Mouse (Mus musculus) kidney, adult 11 months (tissue): Measurements from ENCODE around the gene Lrp11.
A peak's percentile ranks its signal among the peaks of the same experiment; 100 is the strongest.
"Not testable (repeated sequence)": the region's sequence is repeated elsewhere in the genome, so short reads cannot be mapped to it uniquely, and the experiment has no call there.

Source experiments
- DNase-seq: peaks from one replicate; pipeline ENCODE4 v3.0.0; 2022

The Lrp11 gene

GRCm38 (mm10) chr10:7589592-7590233, at the start of gene Lrp11:
Gene Lrp11, plus strand, starts transcription at chr10:7589800.
- peak; percentile 87 for DNase-seq

- DNase-seq: peak; percentile 12
These were observed 11.6 kb upstream of the Lrp11 start for GRCm38 (mm10) chr10:7578002-7578401.

GRCm38 (mm10) chr10:7581401-7581800, 8.2 kb upstream of the Lrp11 start:
- no peak for DNase-seq

GRCm38 (mm10) chr10:7582157-7582890, 7.3 kb upstream of the Lrp11 start:
- DNase-seq: no peak

GRCm38 (mm10) chr10:7582891-7583557, 6.6 kb upstream of the Lrp11 start:
- peak; percentile 9 for DNase-seq

GRCm38 (mm10) chr10:7586771-7587170, 2.8 kb upstream of the Lrp11 start:
- no peak for DNase-seq

GRCm38 (mm10) chr10:7590234-7590689, 662 bp downstream of the Lrp11 start:
- DNase-seq: no peak

GRCm38 (mm10) chr10:7590792-7591191, 1.2 kb downstream of the Lrp11 start:
- DNase-seq: no peak

GRCm38 (mm10) chr10:7594797-7595196, 5.2 kb downstream of the Lrp11 start:
- no peak for DNase-seq

GRCm38 (mm10) chr10:7596251-7596650, 6.7 kb downstream of the Lrp11 start:
- DNase-seq: no peak

GRCm38 (mm10) chr10:7598177-7598576, 8.6 kb downstream of the Lrp11 start:
- DNase-seq: no peak

GRCm38 (mm10) chr10:7600647-7601046, 11.0 kb downstream of the Lrp11 start:
- peak; percentile 57 for DNase-seq

GRCm38 (mm10) chr10:7605168-7605567, 15.6 kb downstream of the Lrp11 start:
- DNase-seq: no peak

GRCm38 (mm10) chr10:7606437-7606836, 16.8 kb downstream of the Lrp11 start:
- no peak for DNase-seq

- no peak for DNase-seq
These were observed 19.0 kb downstream of the Lrp11 start for GRCm38 (mm10) chr10:7608611-7609010.

- no peak for DNase-seq
These were observed 22.0 kb downstream of the Lrp11 start for GRCm38 (mm10) chr10:7611647-7612046.

- DNase-seq: not testable (repeated sequence)
These were observed 22.6 kb downstream of the Lrp11 start for GRCm38 (mm10) chr10:7612210-7612609.

GRCm38 (mm10) chr10:7614834-7615233, 25.2 kb downstream of the Lrp11 start:
- DNase-seq: no peak

GRCm38 (mm10) chr10:7617146-7617545, 27.5 kb downstream of the Lrp11 start:
- DNase-seq: not testable (repeated sequence)

- DNase-seq: not testable (repeated sequence)
These were observed 28.0 kb downstream of the Lrp11 start for GRCm38 (mm10) chr10:7617556-7617955.

- no peak for DNase-seq
These were observed 30.2 kb downstream of the Lrp11 start for GRCm38 (mm10) chr10:7619821-7620241.

GRCm38 (mm10) chr10:7620723-7621122, 31.1 kb downstream of the Lrp11 start:
- no peak for DNase-seq

- no peak for DNase-seq
These were observed 32.8 kb downstream of the Lrp11 start for GRCm38 (mm10) chr10:7622378-7622777.
